Mouse (Mus musculus): ENCODE results near the gene Sars2. TPM values are rescaled to one million over a fixed set of nuclear protein-coding genes. Genes with fewer than 3 reads are reported as not detected.

Sars2 gene
- polyA plus RNA-seq, 1 experiment from 2014 or later = 24.6 TPM

- 6% methylated on average over 14 of the region's 14 CpGs for WGBS
- H3K27me3 ChIP-seq = no peaks in the 10 kb centered on the region
- peak overlapping the region; percentile 89 for H3K9ac ChIP-seq
- no peaks in the 10 kb centered on the region for H3K9me3 ChIP-seq
- no peak overlapping the region for H3K27ac ChIP-seq (replicated peaks)
- H3K4me1 ChIP-seq (replicated peaks) = peaks cover 41% of the 10 kb centered on the region
- ATAC-seq (ENCODE audit: low read depth) = peak; percentile 38
- H3K36me3 ChIP-seq = peaks cover 16% of the 10 kb centered on the region
- peak overlapping the region; percentile 73 for H3K4me3 ChIP-seq
- H3K4me2 ChIP-seq = peak overlapping the region; percentile 74
Observed at GRCm38 (mm10) chr7:28766910-28767309, 25.1 kb downstream of the Sars2 start.

GRCm38 (mm10) chr7:28767462-28767965 lies 25.7 kb downstream of the Sars2 start, which contains the start of gene Nfkbib:
TSS of gene Nfkbib (minus strand) at chr7:28767512.
- ATAC-seq (ENCODE audit: low read depth) = no peak
- Histone ChIP-seq H3K27me3 (no peaks in the 10 kb centered on the region), H3K27ac (replicated peaks) (no peak within 1 kb of the TSS), H3K4me2 (peak within 1 kb of the TSS; percentile 74), H3K4me3 (peak within 1 kb of the TSS; percentile 73), H3K9me3 (no peaks in the 10 kb centered on the region), H3K4me1 (replicated peaks) (peaks cover 41% of the 10 kb centered on the region), H3K36me3 (peaks cover 16% of the 10 kb centered on the region), H3K9ac (peak within 1 kb of the TSS; percentile 89)
- WGBS = 70% methylated on average over 7 of the region's 7 CpGs

GRCm38 (mm10) chr7:28769414-28769958 lies 27.7 kb downstream of the Sars2 start:
- Histone ChIP-seq H3K27ac (replicated peaks) (no peak overlapping the region), H3K36me3 (peaks cover 14% of the 10 kb centered on the region; the same call in 1 of the 2 replicates), H3K9ac (no peak overlapping the region; the same call in 1 of the 2 replicates), H3K4me2 (no peak overlapping the region), H3K9me3 (no peaks in the 10 kb centered on the region), H3K27me3 (no peaks in the 10 kb centered on the region), H3K4me1 (replicated peaks) (peaks cover 47% of the 10 kb centered on the region), H3K4me3 (no peak overlapping the region)
- WGBS = 93% methylated on average over 9 of the region's 9 CpGs
- ATAC-seq (ENCODE audit: low read depth) = no peak

- H3K9ac ChIP-seq = no peak overlapping the region
- H3K4me1 ChIP-seq (replicated peaks) = peaks cover 41% of the 10 kb centered on the region
- H3K27me3 ChIP-seq = no peaks in the 10 kb centered on the region
- H3K4me3 ChIP-seq = no peak overlapping the region
- no peaks in the 10 kb centered on the region for H3K9me3 ChIP-seq
- no peak overlapping the region for H3K27ac ChIP-seq (replicated peaks)
- WGBS = 86% methylated on average over 3 of the region's 3 CpGs
- ATAC-seq (ENCODE audit: low read depth) = no peak
- H3K36me3 ChIP-seq = peaks cover 20% of the 10 kb centered on the region; the same call in 1 of the 2 replicates
- H3K4me2 ChIP-seq = no peak overlapping the region
Observed at GRCm38 (mm10) chr7:28770309-28770708, 28.5 kb downstream of the Sars2 start.

- H3K4me1 ChIP-seq (replicated peaks) = peaks cover 33% of the 10 kb centered on the region
- 94% methylated on average over 11 of the region's 11 CpGs for WGBS
- no peaks in the 10 kb centered on the region for H3K27me3 ChIP-seq
- H3K4me3 ChIP-seq = no peak overlapping the region
- H3K4me2 ChIP-seq = no peak overlapping the region
- H3K36me3 ChIP-seq = peaks cover 26% of the 10 kb centered on the region
- no peak for ATAC-seq (ENCODE audit: low read depth)
- H3K9me3 ChIP-seq = no peaks in the 10 kb centered on the region
- no peak overlapping the region for H3K9ac ChIP-seq
- H3K27ac ChIP-seq (replicated peaks) = no peak overlapping the region
Observed at GRCm38 (mm10) chr7:28771867-28772266, 30.1 kb downstream of the Sars2 start.

- no peak overlapping the region for H3K4me3 ChIP-seq
- H3K9me3 ChIP-seq = no peaks in the 10 kb centered on the region
- ATAC-seq (ENCODE audit: low read depth) = no peak
- H3K4me2 ChIP-seq = no peak overlapping the region
- peaks cover 21% of the 10 kb centered on the region for H3K4me1 ChIP-seq (replicated peaks)
- no peaks in the 10 kb centered on the region for H3K27me3 ChIP-seq
- 0 out of 2 replicates have a peak overlapping the region, but pooled peaks have one; percentile 61 for H3K27ac ChIP-seq (replicated peaks)
- H3K36me3 ChIP-seq = peaks cover 36% of the 10 kb centered on the region
- WGBS = 85% methylated on average over 3 of the region's 3 CpGs
- H3K9ac ChIP-seq = no peak overlapping the region
Observed at GRCm38 (mm10) chr7:28773163-28773562, 31.4 kb downstream of the Sars2 start.

GRCm38 (mm10) chr7:28774164-28774563 lies 32.4 kb downstream of the Sars2 start:
- 0 out of 2 replicates have a peak overlapping the region, but pooled peaks have one; percentile 26 for H3K9ac ChIP-seq
- H3K27ac ChIP-seq (replicated peaks) = peak overlapping the region; percentile 61
- ATAC-seq (ENCODE audit: low read depth) = peak; percentile 66
- H3K27me3 ChIP-seq = no peaks in the 10 kb centered on the region
- WGBS = 42% methylated on average over 12 of the region's 12 CpGs
- H3K4me3 ChIP-seq = no peak overlapping the region
- peaks cover 36% of the 10 kb centered on the region for H3K36me3 ChIP-seq
- no peak overlapping the region for H3K4me2 ChIP-seq
- peaks cover 11% of the 10 kb centered on the region for H3K4me1 ChIP-seq (replicated peaks)
- H3K9me3 ChIP-seq = no peaks in the 10 kb centered on the region

- no peak overlapping the region for H3K9ac ChIP-seq
Observed at GRCm38 (mm10) chr7:28775129-28775528, 33.3 kb downstream of the Sars2 start.

GRCm38 (mm10) chr7:28778825-28779224 lies 37.0 kb downstream of the Sars2 start:
- Histone ChIP-seq H3K9me3 (no peaks in the 10 kb centered on the region), H3K36me3 (peaks cover 39% of the 10 kb centered on the region), H3K4me3 (no peak overlapping the region), H3K4me1 (replicated peaks) (peaks cover 13% of the 10 kb centered on the region), H3K9ac (no peak overlapping the region), H3K27me3 (no peaks in the 10 kb centered on the region), H3K27ac (replicated peaks) (no peak overlapping the region), H3K4me2 (no peak overlapping the region)
- ATAC-seq (ENCODE audit: low read depth) = no peak
- 85% methylated on average over 9 of the region's 9 CpGs for WGBS

More at GRCm38 (mm10) chr7:28775129-28775528, 33.3 kb downstream of the Sars2 start:
- H3K4me3 ChIP-seq = no peak overlapping the region
- peaks cover 36% of the 10 kb centered on the region for H3K36me3 ChIP-seq
- no peak for ATAC-seq (ENCODE audit: low read depth)
- no peaks in the 10 kb centered on the region for H3K27me3 ChIP-seq
- no peak overlapping the region; the same call in 1 of the 2 replicates for H3K27ac ChIP-seq (replicated peaks)
- H3K4me2 ChIP-seq = no peak overlapping the region
- WGBS = 75% methylated on average over 7 of the region's 7 CpGs
- peaks cover 8% of the 10 kb centered on the region for H3K4me1 ChIP-seq (replicated peaks)
- H3K9me3 ChIP-seq = no peaks in the 10 kb centered on the region

GRCm38 (mm10) chr7:28780067-28780658 lies 38.4 kb downstream of the Sars2 start:
- ATAC-seq (ENCODE audit: low read depth) = peak; percentile 48; the same call in 1 of the 2 replicates
- no peak overlapping the region for H3K4me3 ChIP-seq
- H3K27ac ChIP-seq (replicated peaks) = no peak overlapping the region; the same call in 1 of the 2 replicates
- 0 out of 2 replicates have a peak overlapping the region, but pooled peaks have one; percentile 1 for H3K9ac ChIP-seq
- 47% methylated on average over 6 of the region's 6 CpGs for whole genome bisulfite sequencing
- no peak overlapping the region for H3K4me2 ChIP-seq
- H3K9me3 ChIP-seq = no peaks in the 10 kb centered on the region
- H3K27me3 ChIP-seq = no peaks in the 10 kb centered on the region
- peaks cover 6% of the 10 kb centered on the region for H3K4me1 ChIP-seq (replicated peaks)
- peaks cover 41% of the 10 kb centered on the region for H3K36me3 ChIP-seq

- no peak overlapping the region for H3K4me2 ChIP-seq
- H3K4me1 ChIP-seq (replicated peaks) = peaks cover 6% of the 10 kb centered on the region
- no peaks in the 10 kb centered on the region for H3K27me3 ChIP-seq
- H3K9ac ChIP-seq = 0 out of 2 replicates have a peak overlapping the region, but pooled peaks have one; percentile 1
- whole genome bisulfite sequencing = 87% methylated on average over 7 of the region's 7 CpGs
- no peaks in the 10 kb centered on the region for H3K9me3 ChIP-seq
- H3K36me3 ChIP-seq = peaks cover 48% of the 10 kb centered on the region
- H3K4me3 ChIP-seq = no peak overlapping the region
- H3K27ac ChIP-seq (replicated peaks) = no peak overlapping the region; the same call in 1 of the 2 replicates
- no peak for ATAC-seq (ENCODE audit: low read depth)
Observed at GRCm38 (mm10) chr7:28780857-28781256, 39.1 kb downstream of the Sars2 start.

GRCm38 (mm10) chr7:28781261-28781663 lies 39.5 kb downstream of the Sars2 start:
- H3K36me3 ChIP-seq = peaks cover 51% of the 10 kb centered on the region

More at GRCm38 (mm10) chr7:28781261-28781663, 39.5 kb downstream of the Sars2 start:
- H3K27me3 ChIP-seq = no peaks in the 10 kb centered on the region
- no peaks in the 10 kb centered on the region for H3K9me3 ChIP-seq
- no peak overlapping the region for H3K9ac ChIP-seq
- H3K4me2 ChIP-seq = no peak overlapping the region
- WGBS = 93% methylated on average over 8 of the region's 8 CpGs
- H3K4me1 ChIP-seq (replicated peaks) = peaks cover 6% of the 10 kb centered on the region
- H3K4me3 ChIP-seq = no peak overlapping the region
- no peak overlapping the region for H3K27ac ChIP-seq (replicated peaks)
- ATAC-seq (ENCODE audit: low read depth) = no peak
